Mouse (Mus musculus) intestine, postnatal 0 days (tissue): ENCODE measurements around the gene Rfpl4. TPM values are rescaled to one million over a fixed set of nuclear protein-coding genes. Genes with fewer than 3 reads are reported as not detected.
A peak's percentile ranks its signal among the peaks of the same experiment; 100 is the strongest.

Experiments used
- ATAC-seq: fragments of 200-750 bp; cut with Nextera tagmentation; 2 replicates; pipeline ENCODE4 v1.8.0; 2017; ENCODE audit warnings: mild to moderate bottlenecking, moderate TSS enrichment, moderate library complexity
- H3K27ac ChIP-seq: fragments of 300-500 bp; sonication (generic); 2 replicates; pipeline ENCODE4 v1.5.1; 2014; ENCODE audit warnings: mild to moderate bottlenecking, low read depth, low read length, moderate library complexity
- H3K27me3 ChIP-seq: fragments of 300-500 bp; sonication (generic); replicated peaks from 2 replicates; pipeline ENCODE4 v1.6.1; 2014; ENCODE audit warnings: low read length, mixed read lengths; ENCODE audit not compliant: control insufficient read depth, insufficient read depth
- H3K36me3 ChIP-seq: fragments of 300-500 bp; sonication (generic); 2 replicates; pipeline ENCODE4 v1.6.1; 2014; ENCODE audit warnings: mild to moderate bottlenecking, moderate library complexity; ENCODE audit not compliant: control insufficient read depth, insufficient read depth
- H3K4me1 ChIP-seq: fragments of 300-500 bp; sonication (generic); replicated peaks from 2 replicates; pipeline ENCODE4 v1.6.1; 2014; ENCODE audit warnings: antibody characterized with exemption, low read length, mixed read lengths; ENCODE audit not compliant: control insufficient read depth, insufficient read depth
- H3K4me2 ChIP-seq: fragments of 300-500 bp; sonication (generic); replicated peaks from 2 replicates; pipeline ENCODE4 v1.6.1; 2014; ENCODE audit warnings: low read depth, mild to moderate bottlenecking, moderate library complexity
- H3K4me3 ChIP-seq: fragments of 300-500 bp; sonication (generic); 2 replicates; pipeline ENCODE4 v1.5.1; 2014; ENCODE audit warnings: low read depth, low read length
- H3K9ac ChIP-seq: fragments of 300-500 bp; sonication (generic); 2 replicates; pipeline ENCODE4 v1.6.1; 2014; ENCODE audit warnings: mild to moderate bottlenecking, low read depth, low read length
- H3K9me3 ChIP-seq: fragments of 300-500 bp; sonication (generic); 2 replicates; pipeline ENCODE4 v1.6.1; 2016; ENCODE audit warnings: mixed run types; ENCODE audit not compliant: control insufficient read depth
- CTCF ChIP-seq: sonication (generic); IDR thresholded peaks from 2 replicates; pipeline ENCODE4 v1.5.1; 2016; ENCODE audit warnings: low read depth, mild to moderate bottlenecking, control low read depth, antibody characterized with exemption, moderate library complexity
- WGBS: fragments of 180-500 bp; shearing (Covaris S2); extraction: QIAGEN DNeasy Blood & Tissue Kit; methylation state at CpG from one replicate; pipeline ENCODE4 v1.1.7; 2014; 5-methylcytosine and 5-hydroxymethylcytosine counted together
- microRNA-seq: library from miRNA; unstranded; fragments of <30 nt; microRNA quantifications from one replicate; pipeline ENCODE4, GENCODE M21; 2016
- polyA plus RNA-seq: library from polyadenylated mRNA; unstranded; fragments of >200 nt; fragmentation: Nextera tagmentation; extraction: Ambion mirVana; gene quantifications from 2 replicates; pipeline ENCODE4 v1.2.1, GENCODE M21; 2015

Rfpl4 gene
- polyA plus RNA-seq, 1 experiment from 2014 or later: not detected

DNA sequence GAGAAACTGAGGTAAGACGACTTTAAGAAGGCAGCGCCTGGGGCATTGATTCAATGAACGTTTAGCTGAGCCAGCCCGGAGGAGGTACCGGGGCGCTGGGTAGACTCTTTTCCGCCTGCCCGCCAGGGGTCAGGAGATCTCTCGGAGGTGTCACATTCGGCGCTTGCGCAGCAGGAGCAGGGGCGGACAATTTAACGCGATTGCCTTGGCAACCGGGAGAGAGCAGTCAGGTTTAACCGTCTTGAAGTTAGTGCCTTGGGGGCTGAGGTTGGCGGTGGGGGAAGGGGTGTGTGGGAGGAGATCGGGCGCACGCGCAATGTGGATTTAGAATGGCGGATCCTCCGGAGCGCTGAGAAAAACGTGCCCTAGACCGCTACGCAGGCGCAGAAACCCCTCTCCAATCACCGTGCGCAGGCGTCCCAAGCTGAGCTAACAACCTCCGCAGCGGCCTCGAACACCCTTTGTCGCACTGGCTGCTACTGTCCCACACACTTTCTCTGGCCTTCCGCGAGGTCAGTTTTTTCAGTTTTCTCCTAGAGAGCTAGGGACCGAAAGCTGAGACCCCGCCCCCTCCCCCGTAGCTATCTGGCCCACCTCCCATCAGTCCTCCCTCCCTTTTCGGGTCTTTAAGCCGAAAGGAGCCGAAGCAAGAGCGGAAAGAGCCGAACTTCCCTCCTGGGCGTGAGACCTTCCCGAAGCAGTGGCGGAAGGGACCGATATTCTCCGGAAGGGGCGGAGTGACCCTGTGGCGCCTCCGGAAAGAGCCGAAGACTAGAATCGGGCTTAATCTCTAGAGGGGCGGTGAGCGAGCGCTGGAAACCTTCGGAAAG, 55.6 kb downstream of the Rfpl4 start:
- WGBS: 0% methylated on average over 60 of the region's 60 CpGs
- peak; percentile 85 for TF ChIP-seq CTCF
- H3K36me3 ChIP-seq: no peaks in the 10 kb centered on the region; the same call in 1 of the 2 replicates
- peak overlapping the region; percentile 92 for H3K9ac ChIP-seq
- H3K27ac ChIP-seq: peak overlapping the region; percentile 99
- peak overlapping the region; percentile 99 for H3K4me2 ChIP-seq
- H3K27me3 ChIP-seq: peaks cover 18% of the 10 kb centered on the region
- ATAC-seq: peak; percentile 90
- peaks cover 6% of the 10 kb centered on the region; the same call in 1 of the 2 replicates for H3K4me1 ChIP-seq
- no peaks in the 10 kb centered on the region for H3K9me3 ChIP-seq
- H3K4me3 ChIP-seq: peak overlapping the region; percentile 71

DNA sequence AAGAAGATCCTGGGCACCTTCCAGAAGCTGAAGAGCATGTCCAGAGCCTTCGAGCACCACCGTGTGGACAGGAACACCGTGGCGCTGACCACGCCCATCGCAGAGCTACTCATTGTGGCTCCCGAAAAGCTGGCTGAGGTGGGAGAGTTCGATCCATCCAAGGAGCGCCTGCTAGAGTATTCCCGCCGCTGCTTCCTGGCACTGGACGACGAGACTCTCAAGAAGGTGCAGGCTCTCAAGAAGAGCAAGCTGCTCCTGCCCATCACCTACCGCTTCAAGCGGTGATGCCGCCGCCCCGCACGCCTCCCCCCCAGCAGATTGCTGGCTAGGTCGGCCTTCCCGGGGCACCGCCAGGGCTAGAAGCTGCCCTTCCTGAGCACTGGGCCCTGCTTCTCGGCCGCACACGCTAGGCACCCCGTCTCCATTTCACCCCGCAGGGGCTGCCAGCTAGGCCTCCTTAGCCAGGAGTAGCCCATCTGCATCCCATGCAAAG, 56.5 kb downstream of the Rfpl4 start:
- peak overlapping the region; percentile 92 for H3K9ac ChIP-seq
- peak; percentile 86 for TF ChIP-seq CTCF
- ATAC-seq: no peak
- peaks cover 27% of the 10 kb centered on the region for H3K27me3 ChIP-seq
- H3K4me2 ChIP-seq: peak overlapping the region; percentile 99
- WGBS: 2% methylated on average over 27 of the region's 27 CpGs
- no peaks in the 10 kb centered on the region for H3K4me1 ChIP-seq
- no peaks in the 10 kb centered on the region for H3K9me3 ChIP-seq
- H3K4me3 ChIP-seq: peak overlapping the region; percentile 71
- peak overlapping the region; percentile 99 for H3K27ac ChIP-seq
- H3K36me3 ChIP-seq: no peaks in the 10 kb centered on the region

Small RNAs within 50 kb of the gene (microRNA-seq; reads per million reads assigned to microRNA genes)
- not detected for gene Gm26217

Other genes starting within 250 kb of the Rfpl4 start
- gene Isoc2b, start 246.7 kb downstream of the Rfpl4 start, polyA plus RNA-seq: 12.5 and 15.5 TPM in 2 replicates
- gene Isoc2a, start 239.8 kb downstream of the Rfpl4 start, polyA plus RNA-seq: 1.3 and 1.6 TPM in 2 replicates
- not detected in 2 replicates for gene Gm36210, start 210.4 kb downstream of the Rfpl4 start, polyA plus RNA-seq
- gene Zfp628, start 201.7 kb downstream of the Rfpl4 start, polyA plus RNA-seq: 2.9 TPM in 2 replicates
- gene Nat14, start 194.9 kb downstream of the Rfpl4 start, polyA plus RNA-seq: 1.5 and 1.9 TPM in 2 replicates
- gene Ssc5d, start 191.2 kb downstream of the Rfpl4 start, polyA plus RNA-seq: 2.3 and 2.6 TPM in 2 replicates
- 0.47 and 0.76 TPM in 2 replicates for gene Sbk2, start 152.5 kb downstream of the Rfpl4 start, polyA plus RNA-seq
- not detected in 2 replicates for gene Sbk3, start 145.8 kb downstream of the Rfpl4 start, polyA plus RNA-seq
- 10.5 and 12.9 TPM in 2 replicates for gene Zfp579, start 120.8 kb downstream of the Rfpl4 start, polyA plus RNA-seq
- gene Zfp524, start 102.5 kb downstream of the Rfpl4 start, polyA plus RNA-seq: 21.9 and 22.6 TPM in 2 replicates
- gene Fiz1, start 102.3 kb downstream of the Rfpl4 start, polyA plus RNA-seq: 15.5 and 16.1 TPM in 2 replicates
- 4.4 and 4.7 TPM in 2 replicates for gene Gm44973, start 101.5 kb downstream of the Rfpl4 start, polyA plus RNA-seq
- gene Zfp865, start 96.6 kb downstream of the Rfpl4 start, polyA plus RNA-seq: 2.3 and 2.6 TPM in 2 replicates
- 8.3 and 8.8 TPM in 2 replicates for gene Ccdc106, start 96.4 kb downstream of the Rfpl4 start, polyA plus RNA-seq
- gene 4632433K11Rik, start 82.8 kb downstream of the Rfpl4 start, polyA plus RNA-seq: not detected in 2 replicates
- gene Zfp784, start 78.5 kb downstream of the Rfpl4 start, polyA plus RNA-seq: 6.4 and 6.5 TPM in 2 replicates
- 15.8 and 16.9 TPM in 2 replicates for gene Zfp580, start 65.4 kb downstream of the Rfpl4 start, polyA plus RNA-seq
- gene U2af2, start 54.8 kb downstream of the Rfpl4 start, polyA plus RNA-seq: 48.3 and 51.4 TPM in 2 replicates
- 98.0 and 106 TPM in 2 replicates for gene Epn1, start 36.7 kb downstream of the Rfpl4 start, polyA plus RNA-seq
- 1.6 and 2.3 TPM in 2 replicates for gene Rasl2-9, start 9.0 kb upstream of the Rfpl4 start, polyA plus RNA-seq
- gene Vmn1r55, start 32.7 kb upstream of the Rfpl4 start, polyA plus RNA-seq: not detected in 2 replicates
- not detected in 2 replicates for gene Vmn1r56, start 79.8 kb upstream of the Rfpl4 start, polyA plus RNA-seq
- gene Vmn1r57, start 101.5 kb upstream of the Rfpl4 start, polyA plus RNA-seq: not detected in 2 replicates
- gene Gm5065, start 233.6 kb upstream of the Rfpl4 start, polyA plus RNA-seq: not detected in 2 replicates
- gene Nlrp2, start 234.1 kb upstream of the Rfpl4 start, polyA plus RNA-seq: not detected in 2 replicates